Mouse (Mus musculus): ENCODE data around the gene Tomm6. TPM values are rescaled to one million over a fixed set of nuclear protein-coding genes. Genes with fewer than 3 reads are reported as not detected.

Gene Tomm6
- total and polyA plus RNA-seq, 3 experiments, result 66.5 to 577 TPM; not detected in 1

GRCm38 (mm10) chr17:47699055-47699454 is 10.9 kb upstream of the Tomm6 start:
- Histone ChIP-seq H3K9ac (ENCODE audit: control insufficient read depth, low read depth, low read length, poor library complexity, severe bottlenecking) (no peak overlapping the region), H3K79me2 (ENCODE audit: control insufficient read depth, insufficient read depth, low read length, poor library complexity) (no peaks in the 10 kb centered on the region; the same call in 1 of the 2 replicates), H3K27ac (ENCODE audit: control insufficient read depth, low read depth, low read length) (no peak overlapping the region), H3K27me3 (ENCODE audit: control insufficient read depth in 1 of 2, insufficient read depth in 2 of 2, low read length in 2 of 2) (no peaks in the 10 kb centered on the region), H3K36me3 (ENCODE audit: control insufficient read depth in 1 of 2, insufficient read depth in 2 of 2, low read length in 2 of 2) (0 out of 4 replicates have a peak, but pooled peaks cover 0 to 2% of the 10 kb centered on the region in 2 experiments), H3K9me3 (replicated peaks; ENCODE audit: insufficient read depth, low read length) (no peaks in the 10 kb centered on the region), H3K4me1 (ENCODE audit: control insufficient read depth in 1 of 2, insufficient read depth in 2 of 2, low read length in 2 of 2) (peaks cover 0 to 9% of the 10 kb centered on the region in 2 experiments; a peak in 2 of 4 replicates), H3K4me3 (ENCODE audit: control insufficient read depth in 1 of 2, insufficient read depth in 1 of 2, low read depth in 2 of 2, low read length in 2 of 2) (no peak overlapping the region)
- TF ChIP-seq CTCF (IDR thresholded peaks at IDR 0.05 in 2 of 3, conservative IDR thresholded peaks at IDR 0.05 in 1 of 3; ENCODE audit: control insufficient read depth in 1 of 3, insufficient read depth in 1 of 3, low read depth in 2 of 3, low read length in 3 of 3, poor library complexity in 1 of 3, severe bottlenecking in 1 of 3) (no peak), RCOR1 (IDR thresholded peaks at IDR 0.05; ENCODE audit: low read depth, low read length) (no peak), SIN3A (IDR thresholded peaks at IDR 0.05; ENCODE audit: low read length) (no peak), CHD1 (IDR thresholded peaks at IDR 0.05; ENCODE audit: low read depth, low read length) (no peak), TBP (IDR thresholded peaks at IDR 0.05; ENCODE audit: low read depth, low read length) (no peak), E2F4 (IDR thresholded peaks at IDR 0.05; ENCODE audit: borderline replicate concordance, low read depth, low read length) (no peak), TCF12 (IDR thresholded peaks at IDR 0.05; ENCODE audit: low read depth, low read length) (no peak), TAL1 (IDR thresholded peaks at IDR 0.05; ENCODE audit: low read length) (no peak), POLR2AphosphoS2 (IDR thresholded peaks at IDR 0.05; ENCODE audit: low read length) (no peak), NRF1 (IDR thresholded peaks at IDR 0.05; ENCODE audit: insufficient read depth, low read depth, low read length, poor library complexity, severe bottlenecking) (no peak), MAX (IDR thresholded peaks at IDR 0.05; ENCODE audit: low read length) (no peak), MYC (IDR thresholded peaks at IDR 0.05; ENCODE audit: low read depth, low read length) (no peak), ZC3H11A (IDR thresholded peaks at IDR 0.05; ENCODE audit: low read depth, low read length) (no peak), MEF2A (IDR thresholded peaks at IDR 0.05; ENCODE audit: extremely low read depth, insufficient replicate concordance, low read depth, low read length, poor library complexity, severe bottlenecking) (no peak), EP300 (IDR thresholded peaks at IDR 0.05; ENCODE audit: low read depth in 1 of 2, low read length in 2 of 2) (no peak), MXI1 (IDR thresholded peaks at IDR 0.05; ENCODE audit: low read depth, low read length) (no peak)
- no peak for DNase-seq (ENCODE audit: low read depth, low spot score)

- no peak overlapping the region for H3K27ac ChIP-seq (ENCODE audit: control insufficient read depth, low read depth, low read length)
- H3K9ac ChIP-seq (ENCODE audit: control insufficient read depth, low read depth, low read length, poor library complexity, severe bottlenecking), result no peak overlapping the region
- DNase-seq (ENCODE audit: low read depth, low spot score), result no peak
Observed at GRCm38 (mm10) chr17:47698156-47698555, 10.0 kb upstream of the Tomm6 start.

More at GRCm38 (mm10) chr17:47698156-47698555, 10.0 kb upstream of the Tomm6 start:
- TF ChIP-seq MYB (IDR thresholded peaks at IDR 0.05; ENCODE audit: low read depth, low read length) (no peak), RAD21 (IDR thresholded peaks at IDR 0.05; ENCODE audit: low read depth, low read length) (no peak), BHLHE40 (IDR thresholded peaks at IDR 0.05; ENCODE audit: borderline replicate concordance, low read depth, low read length) (no peak), ZC3H11A (IDR thresholded peaks at IDR 0.05; ENCODE audit: low read depth, low read length) (no peak), ETS1 (IDR thresholded peaks at IDR 0.05; ENCODE audit: low read depth, low read length) (no peak), ZKSCAN1 (IDR thresholded peaks at IDR 0.05; ENCODE audit: low read depth, low read length) (no peak), TBP (IDR thresholded peaks at IDR 0.05; ENCODE audit: low read depth, low read length) (no peak), NELFE (IDR thresholded peaks at IDR 0.05; ENCODE audit: low read depth, low read length) (no peak), TAL1 (IDR thresholded peaks at IDR 0.05; ENCODE audit: low read length) (no peak), NRF1 (IDR thresholded peaks at IDR 0.05; ENCODE audit: insufficient read depth, low read depth, low read length, poor library complexity, severe bottlenecking) (no peak), HCFC1 (IDR thresholded peaks at IDR 0.05; ENCODE audit: low read depth, low read length) (no peak), JUND (IDR thresholded peaks at IDR 0.05; ENCODE audit: low read depth, low read length) (no peak), ZNF384 (IDR thresholded peaks at IDR 0.05; ENCODE audit: low read depth, low read length) (no peak), CHD2 (IDR thresholded peaks at IDR 0.05; ENCODE audit: low read length) (no peak), SMC3 (IDR thresholded peaks at IDR 0.05; ENCODE audit: low read depth, low read length) (no peak), MEF2A (IDR thresholded peaks at IDR 0.05; ENCODE audit: extremely low read depth, insufficient replicate concordance, low read depth, low read length, poor library complexity, severe bottlenecking) (no peak), ZMIZ1 (IDR thresholded peaks at IDR 0.05; ENCODE audit: low read depth, low read length) (no peak), ELF1 (IDR thresholded peaks at IDR 0.05; ENCODE audit: low read depth, low read length) (no peak)
- Histone ChIP-seq H3K4me1 (ENCODE audit: control insufficient read depth in 1 of 2, insufficient read depth in 2 of 2, low read length in 2 of 2) (peaks cover 0 to 10% of the 10 kb centered on the region in 2 experiments; a peak in 2 of 4 replicates), H3K4me3 (ENCODE audit: control insufficient read depth in 1 of 2, insufficient read depth in 1 of 2, low read depth in 2 of 2, low read length in 2 of 2) (no peak overlapping the region), H3K9me3 (replicated peaks; ENCODE audit: insufficient read depth, low read length) (no peaks in the 10 kb centered on the region), H3K79me2 (ENCODE audit: control insufficient read depth, insufficient read depth, low read length, poor library complexity) (no peaks in the 10 kb centered on the region; the same call in 1 of the 2 replicates), H3K27me3 (ENCODE audit: control insufficient read depth in 1 of 2, insufficient read depth in 2 of 2, low read length in 2 of 2) (no peaks in the 10 kb centered on the region), H3K36me3 (ENCODE audit: control insufficient read depth in 1 of 2, insufficient read depth in 2 of 2, low read length in 2 of 2) (0 out of 4 replicates have a peak, but pooled peaks cover 0 to 2% of the 10 kb centered on the region in 2 experiments)
